In genomic region chr11:33084041-33084440, GRCm38 (mm10) we compare ENCODE assay signal across 26 mouse cellular contexts.
"Had no signal": no experiment of that assay in that cellular context is flagged by ENCODE, and none has a peak within 500 bp of the region (broad histone marks: within the 10 kb centered on the region; RNA-seq: fewer than 3 reads in every experiment).

No protein-coding gene starts in this region.

- H3K27ac ChIP-seq: gastrocnemius, adult 2 months; heart, adult 2 months; hindbrain, embryonic 10.5 days; hindbrain, embryonic 12.5 days; hindbrain, embryonic 14.5 days; intestine, embryonic 15.5 days; layer of hippocampus, adult 2 months; left cerebral cortex, adult 2 months; limb, embryonic 10.5 days; limb, embryonic 12.5 days; liver, embryonic 13.5 days; liver, embryonic 15.5 days had no signal

- H3K9me3 ChIP-seq: heart, embryonic 12.5 days; hindbrain, embryonic 10.5 days; hindbrain, embryonic 12.5 days; intestine, embryonic 15.5 days; limb, embryonic 10.5 days; limb, embryonic 12.5 days; liver, embryonic 13.5 days; liver, embryonic 15.5 days had no signal

- H3K36me3 ChIP-seq: heart, embryonic 12.5 days; hindbrain, embryonic 10.5 days; hindbrain, embryonic 12.5 days; intestine, embryonic 15.5 days; limb, embryonic 10.5 days; limb, embryonic 12.5 days; liver, embryonic 13.5 days; liver, embryonic 15.5 days had no signal

- DNase-seq: gastrocnemius, adult 2 months; gastrocnemius, postnatal 10 days; gastrocnemius, postnatal 25 days; heart, adult 2 months; heart, postnatal 10 days; heart, postnatal 4 days; kidney, adult 2 months; kidney, adult 9 months; kidney, postnatal 10 days; kidney, postnatal 25 days; liver; liver, embryonic 13.5 days had no signal

- ATAC-seq: hindbrain, embryonic 16.5 days; inflammation-experienced regulatory T-cells, adult 6 months; intestine, embryonic 15.5 days; intestine, postnatal 0 days had no signal

- H3K27me3 ChIP-seq: hindbrain, embryonic 12.5 days; intestine, embryonic 15.5 days; limb, embryonic 12.5 days; liver, embryonic 15.5 days had no signal

- H3K9ac ChIP-seq: heart, embryonic 12.5 days; hindbrain, embryonic 12.5 days; hindbrain, embryonic 14.5 days; intestine, embryonic 15.5 days; limb, embryonic 12.5 days; liver, embryonic 13.5 days; liver, embryonic 15.5 days had no signal

- H3K4me3 ChIP-seq: gastrocnemius, adult 2 months; heart, adult 2 months; heart, embryonic 12.5 days; hindbrain, embryonic 10.5 days; hindbrain, embryonic 12.5 days; intestine, embryonic 15.5 days; layer of hippocampus, adult 2 months; left cerebral cortex, adult 2 months; limb, embryonic 10.5 days; limb, embryonic 12.5 days; liver, embryonic 13.5 days; liver, embryonic 15.5 days had no signal

- H3K4me1 ChIP-seq: heart, embryonic 12.5 days; hindbrain, embryonic 12.5 days; intestine, embryonic 15.5 days; liver, embryonic 13.5 days; liver, embryonic 15.5 days had no signal

- H3K4me2 ChIP-seq: heart, embryonic 12.5 days; hindbrain, embryonic 12.5 days; hindbrain, embryonic 14.5 days; intestine, embryonic 15.5 days; limb, embryonic 12.5 days; liver, embryonic 11.5 days; liver, embryonic 13.5 days; liver, embryonic 15.5 days had no signal
